Mouse (Mus musculus) liver, embryonic 15.5 days (tissue): ENCODE measurements at regions not wholly inside any gene's neighbourhood (a gene's known extent, or its start where the extent isn't known, plus 50 kb on each side); places are given as distances from the start of the nearest gene placed in this dataset.

ENCODE experiments used
- ATAC-seq: fragments of 200-750 bp; cut with Nextera tagmentation; 2 replicates; pipeline ENCODE4 v1.8.0; 2017; ENCODE audit warnings: moderate number of reproducible peaks, mild to moderate bottlenecking, moderate library complexity; ENCODE audit not compliant: insufficient read depth
- H3K27ac ChIP-seq: fragments of 300-500 bp; sonication (generic); replicated peaks from 2 replicates; pipeline ENCODE4 v1.5.1; 2015; ENCODE audit warnings: mild to moderate bottlenecking, inconsistent platforms
- H3K27me3 ChIP-seq: fragments of 300-500 bp; sonication (generic); 2 replicates; pipeline ENCODE4 v1.6.1; 2015; ENCODE audit warnings: mild to moderate bottlenecking, inconsistent platforms
- H3K36me3 ChIP-seq: fragments of 300-500 bp; sonication (generic); replicated peaks from 2 replicates; pipeline ENCODE4 v1.6.1; 2015; ENCODE audit warnings: moderate library complexity, mild to moderate bottlenecking, inconsistent platforms
- H3K4me1 ChIP-seq: fragments of 300-500 bp; sonication (generic); replicated peaks from 2 replicates; pipeline ENCODE4 v1.6.1; 2015; ENCODE audit warnings: inconsistent platforms
- H3K4me2 ChIP-seq: fragments of 300-500 bp; sonication (generic); 2 replicates; pipeline ENCODE4 v1.6.1; 2015; ENCODE audit warnings: moderate library complexity, mild to moderate bottlenecking, inconsistent platforms
- H3K4me3 ChIP-seq: fragments of 300-500 bp; sonication (generic); replicated peaks from 2 replicates; pipeline ENCODE4 v1.5.1; 2015; ENCODE audit warnings: mild to moderate bottlenecking, inconsistent platforms
- H3K9ac ChIP-seq: fragments of 300-500 bp; sonication (generic); 2 replicates; pipeline ENCODE4 v1.6.1; 2015; ENCODE audit warnings: moderate library complexity, mild to moderate bottlenecking, inconsistent platforms
- H3K9me3 ChIP-seq: fragments of 300-500 bp; sonication (generic); replicated peaks from 2 replicates; pipeline ENCODE4 v1.6.1; 2016; ENCODE audit warnings: inconsistent platforms
- WGBS: fragments of 180-500 bp; shearing (Covaris S2); methylation state at CpG from one replicate; pipeline ENCODE4 v1.1.7; 2015; ENCODE audit warnings: mixed read lengths; ENCODE audit not compliant: insufficient replicate concordance; 5-methylcytosine and 5-hydroxymethylcytosine counted together

DNA sequence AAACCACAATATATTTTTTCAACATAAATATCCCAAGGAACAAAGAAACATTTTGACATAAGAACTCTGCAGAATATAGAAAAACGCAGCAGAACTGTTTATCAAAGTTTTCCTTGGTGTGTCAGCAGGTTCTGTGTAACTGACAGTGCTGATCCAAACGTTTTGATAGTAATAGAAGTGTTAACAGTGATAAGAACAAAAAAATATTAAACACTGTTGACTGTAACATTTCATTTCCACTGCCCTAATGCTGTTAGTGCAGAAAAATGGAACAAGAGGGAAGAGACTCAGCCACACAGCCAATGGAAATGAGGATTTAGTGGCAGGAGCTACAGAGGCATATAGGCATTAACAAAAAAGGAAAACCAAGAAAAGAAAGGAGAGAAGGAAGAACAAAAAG lies 1084.9 kb upstream of the Cited2 start:
- H3K9me3 ChIP-seq, result no peaks in the 10 kb centered on the region
- ATAC-seq, result no peak
- 12% methylated on average over 2 of the region's 2 CpGs for WGBS

DNA sequence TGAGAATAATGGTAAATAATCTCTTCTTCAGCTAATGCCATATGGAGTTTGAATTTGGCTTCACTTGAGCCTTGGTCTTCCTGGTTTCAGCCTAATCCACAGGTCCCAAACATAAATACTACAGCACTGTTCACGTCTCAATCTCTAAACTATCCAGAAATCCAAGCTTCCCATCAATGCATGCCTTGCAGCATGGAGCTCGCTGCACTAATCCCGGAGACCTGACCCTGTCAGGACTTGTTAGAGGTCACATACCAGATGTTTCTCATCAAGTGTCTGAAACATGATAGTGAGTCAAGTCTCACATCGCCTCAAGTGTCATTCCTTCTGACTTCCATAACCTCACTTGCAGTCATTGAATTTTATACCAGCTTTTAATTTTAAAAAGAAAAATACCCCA lies 1082.9 kb upstream of the Cited2 start:
- Histone ChIP-seq H3K27me3 (no peaks in the 10 kb centered on the region), H3K9ac (no peak overlapping the region), H3K4me3 (no peak overlapping the region), H3K36me3 (no peaks in the 10 kb centered on the region), H3K4me1 (no peaks in the 10 kb centered on the region), H3K9me3 (no peaks in the 10 kb centered on the region), H3K27ac (no peak overlapping the region), H3K4me2 (no peak overlapping the region)
- WGBS, result 66% methylated on average over 4 of the region's 4 CpGs
- ATAC-seq, result no peak

More for the DNA sequence above, 1084.9 kb upstream of the Cited2 start:
- Histone ChIP-seq H3K4me2 (no peak overlapping the region), H3K27ac (no peak overlapping the region), H3K4me1 (no peaks in the 10 kb centered on the region), H3K9ac (no peak overlapping the region), H3K4me3 (no peak overlapping the region), H3K27me3 (no peaks in the 10 kb centered on the region), H3K36me3 (no peaks in the 10 kb centered on the region)

DNA sequence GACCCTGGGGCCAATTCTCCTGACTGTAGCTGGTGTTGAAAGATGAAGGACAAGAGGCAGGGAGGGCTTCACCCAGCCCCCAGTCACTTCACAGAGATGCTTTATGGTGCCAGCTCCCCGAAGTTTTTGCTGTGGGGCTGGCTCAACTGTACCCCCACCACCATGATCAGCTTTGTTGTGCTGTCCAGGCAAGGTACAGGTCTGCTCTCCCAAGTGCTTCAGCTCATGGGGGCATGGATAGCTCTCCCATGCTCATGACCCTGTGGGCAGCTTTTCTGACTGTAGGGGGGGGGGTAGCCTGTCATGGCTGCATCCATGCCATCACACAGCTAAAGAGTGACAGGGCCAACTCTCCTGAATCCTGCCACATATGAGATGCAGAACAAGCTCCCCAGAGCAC lies 1072.9 kb upstream of the Cited2 start:
- no peak for ATAC-seq
- Histone ChIP-seq H3K4me3 (no peak overlapping the region), H3K36me3 (no peaks in the 10 kb centered on the region), H3K4me2 (no peak overlapping the region), H3K4me1 (no peaks in the 10 kb centered on the region), H3K9me3 (no peaks in the 10 kb centered on the region), H3K27ac (no peak overlapping the region), H3K9ac (no peak overlapping the region), H3K27me3 (no peaks in the 10 kb centered on the region)
- WGBS, result 38% methylated on average over 1 of the region's 1 CpGs

DNA sequence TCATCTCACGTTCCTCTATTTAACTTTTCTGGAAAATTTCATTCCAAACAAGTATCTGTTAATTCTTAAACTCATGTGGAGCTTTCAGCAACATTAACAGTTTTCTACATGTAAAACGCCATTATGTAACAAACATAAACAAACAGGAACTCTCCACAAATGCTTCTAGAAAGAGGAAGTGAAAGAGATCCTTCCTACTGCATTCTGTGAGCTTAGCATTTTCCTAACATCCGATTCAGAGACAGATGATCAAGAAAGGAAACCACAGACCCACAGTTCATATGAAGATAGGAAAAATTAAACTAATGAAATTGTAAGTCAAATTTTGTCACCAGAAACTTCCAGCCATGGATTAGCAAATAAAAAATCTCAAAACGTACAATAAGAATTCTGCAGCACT lies 1070.6 kb upstream of the Cited2 start:
- H3K9ac ChIP-seq, result no peak overlapping the region
- no peak overlapping the region for H3K27ac ChIP-seq
- H3K4me1 ChIP-seq, result no peaks in the 10 kb centered on the region
- H3K4me2 ChIP-seq, result no peak overlapping the region
- no peak overlapping the region for H3K4me3 ChIP-seq
- 20% methylated on average over 4 of the region's 4 CpGs for WGBS
- H3K36me3 ChIP-seq, result no peaks in the 10 kb centered on the region
- no peaks in the 10 kb centered on the region for H3K9me3 ChIP-seq
- no peak for ATAC-seq
- no peaks in the 10 kb centered on the region for H3K27me3 ChIP-seq

DNA sequence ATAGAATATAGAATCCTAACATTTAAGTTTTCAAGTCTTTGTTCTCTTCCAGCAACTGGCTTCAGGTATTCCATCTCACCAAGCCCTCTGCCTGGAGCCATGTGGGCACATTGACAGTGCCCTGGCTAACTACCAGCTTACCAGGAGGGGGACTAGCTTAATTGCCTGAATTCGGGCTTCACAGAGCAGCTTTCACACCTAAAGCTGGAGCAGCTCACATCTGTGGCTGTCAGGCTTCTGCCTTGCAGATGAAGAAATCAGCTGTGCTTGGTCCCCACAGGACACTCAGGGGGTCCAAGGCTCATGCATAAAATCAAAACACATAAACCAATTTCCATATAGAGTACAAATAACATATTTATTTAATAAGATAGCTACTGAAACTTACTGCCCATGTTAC lies 1058.5 kb upstream of the Cited2 start:
- H3K4me3 ChIP-seq, result no peak overlapping the region
- H3K36me3 ChIP-seq, result no peaks in the 10 kb centered on the region
- H3K4me2 ChIP-seq, result no peak overlapping the region
- 34% methylated on average over 1 of the region's 1 CpGs for WGBS
- H3K9ac ChIP-seq, result no peak overlapping the region
- no peaks in the 10 kb centered on the region for H3K4me1 ChIP-seq
- H3K27me3 ChIP-seq, result no peaks in the 10 kb centered on the region
- no peak for ATAC-seq
- no peak overlapping the region for H3K27ac ChIP-seq
- no peaks in the 10 kb centered on the region for H3K9me3 ChIP-seq

DNA sequence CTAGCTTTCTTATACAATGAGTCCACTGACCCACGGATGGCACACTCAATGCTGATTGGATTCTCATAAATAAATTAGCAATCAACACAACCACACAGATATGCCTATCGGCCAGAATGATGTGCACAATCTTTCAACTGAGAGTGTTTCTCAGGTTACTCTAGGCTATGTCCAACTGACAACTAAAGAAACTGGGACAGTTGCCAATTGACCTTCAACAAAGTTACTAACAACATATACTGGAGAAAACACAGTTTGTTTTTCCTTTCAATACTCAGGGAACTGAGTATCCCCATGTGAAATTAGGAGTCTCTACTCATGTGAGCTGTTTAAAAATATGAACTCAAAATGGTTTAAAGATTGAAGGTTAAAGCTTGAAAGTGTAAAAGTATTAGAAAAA lies 1052.7 kb upstream of the Cited2 start:
- Histone ChIP-seq H3K36me3 (no peaks in the 10 kb centered on the region), H3K4me2 (no peak overlapping the region), H3K27ac (no peak overlapping the region), H3K9me3 (no peaks in the 10 kb centered on the region), H3K4me1 (no peaks in the 10 kb centered on the region), H3K9ac (no peak overlapping the region), H3K4me3 (no peak overlapping the region), H3K27me3 (no peaks in the 10 kb centered on the region)
- WGBS, result 63% methylated on average over 2 of the region's 2 CpGs
- no peak for ATAC-seq

DNA sequence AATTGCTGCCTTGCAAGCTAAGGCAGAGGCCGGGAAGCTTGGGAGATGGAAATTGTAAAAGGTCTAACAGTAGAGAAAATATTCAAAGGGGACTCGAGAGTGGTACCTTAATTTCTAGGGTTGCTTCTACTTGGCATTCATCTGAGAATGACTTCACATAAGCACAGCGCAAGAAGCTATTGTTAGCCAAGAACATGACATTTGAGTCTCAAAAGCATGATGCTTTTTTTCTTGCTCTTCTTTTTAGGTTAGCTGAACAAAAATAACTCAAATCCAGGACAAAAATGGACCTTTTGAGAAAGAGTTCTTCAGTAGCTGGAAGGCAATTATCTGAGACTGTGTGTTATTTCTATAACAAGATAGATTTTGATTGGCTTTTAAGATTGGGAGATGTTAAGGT lies 1042.0 kb upstream of the Cited2 start:
- H3K36me3 ChIP-seq, result no peaks in the 10 kb centered on the region
- H3K9ac ChIP-seq, result no peak overlapping the region
- H3K4me3 ChIP-seq, result no peak overlapping the region
- no peaks in the 10 kb centered on the region for H3K27me3 ChIP-seq
- H3K4me2 ChIP-seq, result no peak overlapping the region
- H3K4me1 ChIP-seq, result no peaks in the 10 kb centered on the region
- ATAC-seq, result no peak
- no peaks in the 10 kb centered on the region for H3K9me3 ChIP-seq
- H3K27ac ChIP-seq, result no peak overlapping the region
- WGBS, result 64% methylated on average over 3 of the region's 3 CpGs

DNA sequence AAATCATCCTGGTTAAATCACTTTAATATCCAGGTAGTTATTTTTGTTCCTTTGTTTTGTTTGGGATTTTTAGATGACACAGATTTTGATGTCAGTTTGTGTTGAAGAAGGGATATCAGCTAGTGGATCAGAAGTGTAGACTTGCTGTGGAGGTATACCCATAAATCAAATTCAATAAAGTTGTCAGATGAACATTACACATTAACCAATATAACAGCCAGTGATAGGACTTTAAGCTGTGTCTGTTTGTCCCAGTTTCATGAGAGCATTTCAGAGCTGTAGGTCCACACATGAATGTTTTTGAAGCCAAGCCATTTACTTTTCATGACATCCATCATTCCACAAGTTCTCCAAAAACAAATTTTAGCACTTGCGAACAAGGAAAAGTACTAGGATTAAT lies 1037.7 kb upstream of the Cited2 start:
- no peaks in the 10 kb centered on the region for H3K27me3 ChIP-seq
- H3K36me3 ChIP-seq, result no peaks in the 10 kb centered on the region
- 68% methylated on average over 1 of the region's 1 CpGs for WGBS
- H3K9me3 ChIP-seq, result no peaks in the 10 kb centered on the region
- H3K4me3 ChIP-seq, result no peak overlapping the region
- no peak overlapping the region for H3K4me2 ChIP-seq
- H3K27ac ChIP-seq, result no peak overlapping the region
- no peak overlapping the region for H3K9ac ChIP-seq
- no peak for ATAC-seq
- no peaks in the 10 kb centered on the region for H3K4me1 ChIP-seq

DNA sequence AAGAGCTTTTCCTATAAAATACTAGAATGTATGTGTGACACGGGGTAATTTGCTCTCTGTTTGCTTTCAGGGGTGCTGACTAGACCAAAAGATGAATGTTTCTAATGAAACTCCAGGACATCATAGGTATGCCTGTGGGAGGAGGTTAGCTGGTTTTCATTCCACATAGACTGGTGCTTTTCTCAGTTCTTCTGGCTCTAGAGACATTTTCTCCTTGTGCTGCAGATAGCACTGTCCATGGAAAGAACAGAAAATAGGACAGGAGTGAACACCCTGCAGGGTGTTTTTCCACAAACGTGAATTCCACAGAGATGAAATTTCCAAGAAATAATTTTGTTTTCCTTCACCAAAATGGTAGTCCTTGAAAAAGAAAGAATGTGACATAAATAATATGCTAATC lies 1016.0 kb upstream of the Cited2 start:
- no peak for ATAC-seq
- Histone ChIP-seq H3K4me3 (no peak overlapping the region), H3K9ac (no peak overlapping the region), H3K27me3 (no peaks in the 10 kb centered on the region), H3K36me3 (no peaks in the 10 kb centered on the region), H3K27ac (no peak overlapping the region), H3K9me3 (no peaks in the 10 kb centered on the region), H3K4me1 (no peaks in the 10 kb centered on the region), H3K4me2 (no peak overlapping the region)
- 57% methylated on average over 2 of the region's 2 CpGs for WGBS

DNA sequence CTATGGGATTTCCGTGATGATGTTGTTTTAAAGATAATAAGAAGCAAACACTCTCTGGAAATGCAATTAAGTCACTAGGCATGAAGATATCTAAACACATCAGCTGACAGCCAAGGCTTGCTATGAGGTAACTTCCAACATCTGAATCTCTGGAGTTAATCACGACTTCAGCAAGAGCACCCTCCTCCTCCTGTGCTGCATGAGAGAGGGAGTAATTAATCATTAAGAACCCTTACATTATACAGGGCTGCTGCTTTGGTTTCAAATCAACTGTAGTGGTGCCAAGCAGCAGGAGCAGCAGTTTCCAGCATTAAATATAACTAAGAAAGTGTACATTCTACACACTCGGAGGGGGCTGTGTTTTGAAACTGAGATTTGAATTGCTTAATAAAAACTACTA lies 1009.9 kb upstream of the Cited2 start:
- Histone ChIP-seq H3K4me2 (no peak overlapping the region), H3K27ac (no peak overlapping the region), H3K4me1 (no peaks in the 10 kb centered on the region), H3K36me3 (no peaks in the 10 kb centered on the region), H3K4me3 (no peak overlapping the region), H3K9ac (no peak overlapping the region), H3K9me3 (no peaks in the 10 kb centered on the region), H3K27me3 (no peaks in the 10 kb centered on the region)
- ATAC-seq, result no peak
- 63% methylated on average over 3 of the region's 3 CpGs for WGBS

DNA sequence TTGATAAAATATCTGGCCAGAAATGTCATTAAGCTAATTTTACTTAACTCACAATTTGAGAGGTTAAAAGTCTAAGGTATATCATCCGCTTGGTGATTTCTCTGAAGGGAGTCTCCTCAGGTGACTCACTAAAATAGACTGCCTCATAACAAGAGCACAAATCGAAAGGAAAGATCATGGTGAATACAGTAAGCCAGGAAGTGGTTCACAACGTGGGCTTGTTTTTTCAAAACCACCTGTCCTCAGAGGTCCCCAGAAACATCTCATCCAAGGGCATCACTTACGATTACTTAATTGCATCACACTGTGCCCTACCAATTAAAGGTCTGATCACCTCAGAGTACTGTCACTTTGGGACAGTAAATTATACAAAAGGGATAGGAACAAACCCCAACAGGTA lies 1009.0 kb upstream of the Cited2 start:
- no peak for ATAC-seq
- Histone ChIP-seq H3K9me3 (no peaks in the 10 kb centered on the region), H3K27ac (no peak overlapping the region), H3K36me3 (no peaks in the 10 kb centered on the region), H3K4me2 (no peak overlapping the region), H3K4me3 (no peak overlapping the region), H3K9ac (no peak overlapping the region), H3K27me3 (no peaks in the 10 kb centered on the region), H3K4me1 (no peaks in the 10 kb centered on the region)
- 45% methylated on average over 4 of the region's 4 CpGs for WGBS

DNA sequence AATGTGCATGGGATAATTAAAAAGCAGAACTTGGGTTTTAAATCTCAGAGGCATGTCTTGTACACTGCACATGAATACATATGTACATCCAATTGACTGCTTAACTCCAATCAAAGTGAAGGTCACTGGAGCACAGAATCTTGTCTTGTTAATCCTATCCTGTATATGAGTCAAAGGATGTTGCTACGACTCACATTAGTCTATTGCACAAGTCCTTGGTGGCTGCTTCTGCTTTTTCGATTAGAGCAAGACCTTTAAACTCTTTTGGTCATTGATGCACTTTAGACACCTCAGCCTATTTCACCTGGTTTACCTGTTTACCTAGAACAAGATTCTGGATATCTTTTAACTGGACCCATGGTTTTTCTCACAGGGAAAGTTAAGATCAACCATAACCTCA lies 1008.5 kb upstream of the Cited2 start:
- Histone ChIP-seq H3K4me2 (no peak overlapping the region), H3K4me3 (no peak overlapping the region), H3K27ac (no peak overlapping the region), H3K9me3 (no peaks in the 10 kb centered on the region), H3K9ac (no peak overlapping the region), H3K4me1 (no peaks in the 10 kb centered on the region), H3K27me3 (no peaks in the 10 kb centered on the region), H3K36me3 (no peaks in the 10 kb centered on the region)
- 42% methylated on average over 2 of the region's 2 CpGs for WGBS
- ATAC-seq, result no peak
